Mouse (Mus musculus): ENCODE measurements around the gene Wipi1.

GRCm38 (mm10) chr11:109649206-109649605, 37.4 kb upstream of the Wipi1 start, which contains the start of gene Prkar1a:
- TF ChIP-seq CTCF (IDR thresholded peaks at IDR 0.05; ENCODE audit: borderline replicate concordance, insufficient read depth, low read length), result no peak
- peak; percentile 33 for TF ChIP-seq POLR2A (IDR thresholded peaks at IDR 0.05; ENCODE audit: low read depth, low read length)
